Mouse (Mus musculus) heart, embryonic 11.5 days (tissue): Measurements from ENCODE around the gene Abl1. TPM values are rescaled to one million over a fixed set of nuclear protein-coding genes. Genes with fewer than 3 reads are reported as not detected.

Source experiments
- ATAC-seq: fragments of 200-750 bp; cut with Nextera tagmentation; replicated peaks from 2 replicates; pipeline ENCODE4 v1.8.0; 2017; ENCODE audit warnings: moderate library complexity; ENCODE audit not compliant: insufficient number of reproducible peaks, low FRiP score, low TSS enrichment
- H3K27ac ChIP-seq: fragments of 300-500 bp; sonication (generic); 2 replicates; pipeline ENCODE4 v1.5.1; 2014; ENCODE audit warnings: mild to moderate bottlenecking, low read depth, low read length
- H3K27me3 ChIP-seq: fragments of 300-500 bp; sonication (generic); 2 replicates; pipeline ENCODE4 v1.6.1; 2014; ENCODE audit warnings: mild to moderate bottlenecking, low read length, mixed read lengths; ENCODE audit not compliant: control insufficient read depth, insufficient read depth
- H3K36me3 ChIP-seq: fragments of 300-500 bp; sonication (generic); 2 replicates; pipeline ENCODE4 v1.6.1; 2014; ENCODE audit warnings: mild to moderate bottlenecking, low read length, moderate library complexity, mixed read lengths; ENCODE audit not compliant: control insufficient read depth, insufficient read depth
- H3K4me1 ChIP-seq: fragments of 300-500 bp; sonication (generic); 2 replicates; pipeline ENCODE4 v1.6.1; 2014; ENCODE audit warnings: low read length; ENCODE audit not compliant: control insufficient read depth, insufficient read depth
- H3K4me2 ChIP-seq: fragments of 300-500 bp; sonication (generic); 2 replicates; pipeline ENCODE4 v1.6.1; 2014; ENCODE audit warnings: mild to moderate bottlenecking, moderate library complexity
- H3K4me3 ChIP-seq: fragments of 300-500 bp; sonication (generic); 2 replicates; pipeline ENCODE4 v1.5.1; 2014; ENCODE audit warnings: low read depth, low read length
- H3K9ac ChIP-seq: fragments of 300-500 bp; sonication (generic); 2 replicates; pipeline ENCODE4 v1.6.1; 2014; ENCODE audit warnings: mild to moderate bottlenecking, low read depth, low read length, moderate library complexity
- H3K9me3 ChIP-seq: fragments of 300-500 bp; sonication (generic); replicated peaks from 2 replicates; pipeline ENCODE4 v1.6.1; 2016; ENCODE audit warnings: low read length; ENCODE audit not compliant: control insufficient read depth
- WGBS: fragments of 180-500 bp; shearing (Covaris S2); extraction: QIAGEN DNeasy Blood & Tissue Kit; methylation state at CpG from one replicate; pipeline ENCODE4 v1.1.7; 2014; ENCODE audit not compliant: insufficient replicate concordance; 5-methylcytosine and 5-hydroxymethylcytosine counted together
- polyA plus RNA-seq: library from polyadenylated mRNA; unstranded; fragments of >200 nt; fragmentation: Nextera tagmentation; extraction: Ambion mirVana; gene quantifications from 2 replicates; pipeline ENCODE4 v1.2.1, GENCODE M21; 2014

Abl1 gene
- polyA plus RNA-seq, 1 experiment from 2014 or later: 29.5 TPM

DNA sequence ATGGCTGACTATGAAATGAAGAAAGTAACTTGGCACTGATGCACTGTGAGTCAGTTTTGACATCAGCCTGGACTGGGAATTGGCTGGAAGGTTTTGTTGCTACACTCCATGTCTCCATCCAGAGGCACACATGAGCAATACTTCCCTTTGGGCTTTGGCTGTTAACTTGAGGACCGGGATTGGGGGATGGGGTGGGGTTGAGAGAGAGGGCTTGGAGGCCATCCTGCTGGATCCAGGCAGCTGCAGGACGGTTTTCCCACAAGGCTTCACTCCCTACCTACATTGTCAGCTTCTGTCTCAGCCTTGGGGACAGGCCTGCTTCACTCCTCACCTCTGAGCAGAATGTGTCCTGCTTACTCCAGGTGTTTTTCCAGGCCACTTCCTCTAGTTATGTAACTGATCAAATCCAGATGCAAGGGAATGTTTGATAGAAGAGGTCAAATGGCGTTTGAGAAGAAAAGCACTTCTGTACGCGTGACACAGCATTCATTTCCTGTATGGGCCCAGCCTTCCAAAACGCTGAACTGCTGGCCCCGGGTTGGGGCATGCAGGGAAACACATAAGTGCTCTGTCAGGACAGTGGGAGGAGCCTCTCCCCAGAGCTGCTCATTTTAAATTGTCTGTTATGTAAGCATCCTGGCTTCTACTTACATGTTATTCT is 82.7 kb downstream of the Abl1 start:
- Histone ChIP-seq H3K4me3 (no peak overlapping the region), H3K9ac (no peak overlapping the region)
- ATAC-seq: 0 out of 2 replicates have a peak, but pooled peaks have one; percentile 45

DNA sequence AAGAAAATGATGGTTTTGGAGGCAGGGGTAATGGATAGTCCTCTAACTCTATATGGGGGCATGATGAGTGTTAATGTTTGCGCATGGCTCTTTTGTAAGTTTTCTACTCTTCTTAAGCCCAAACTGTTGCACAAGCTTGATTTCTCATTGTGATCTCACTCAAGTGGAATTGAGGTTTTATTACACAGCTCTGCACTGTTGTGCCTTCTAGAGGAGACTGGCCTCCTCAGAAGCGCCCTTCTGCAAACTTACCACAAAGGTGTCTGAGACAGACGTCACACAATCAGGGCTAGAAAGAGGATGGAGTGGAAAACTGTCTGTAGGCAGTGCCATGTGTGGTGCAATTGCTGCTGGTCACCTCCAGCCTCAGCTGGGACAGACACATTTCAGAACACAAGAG is 88.3 kb downstream of the Abl1 start:
- no peaks in the 10 kb centered on the region for H3K9me3 ChIP-seq
- H3K27me3 ChIP-seq: no peaks in the 10 kb centered on the region
- peaks cover 21% of the 10 kb centered on the region; the same call in 1 of the 2 replicates for H3K36me3 ChIP-seq
- H3K9ac ChIP-seq: no peak overlapping the region
- H3K4me3 ChIP-seq: no peak overlapping the region
- peaks cover 12% of the 10 kb centered on the region; the same call in 1 of the 2 replicates for H3K4me1 ChIP-seq
- WGBS: 85% methylated on average over 3 of the region's 3 CpGs
- no peak overlapping the region for H3K4me2 ChIP-seq
- H3K27ac ChIP-seq: peak overlapping the region; percentile 35; the same call in 1 of the 2 replicates
- no peak for ATAC-seq

More for the DNA sequence above, 82.7 kb downstream of the Abl1 start:
- 28% methylated on average over 7 of the region's 7 CpGs for WGBS
- Histone ChIP-seq H3K27ac (peak overlapping the region; percentile 86), H3K27me3 (no peaks in the 10 kb centered on the region), H3K9me3 (no peaks in the 10 kb centered on the region), H3K36me3 (no peaks in the 10 kb centered on the region), H3K4me1 (peaks cover 52% of the 10 kb centered on the region), H3K4me2 (peak overlapping the region; percentile 33)

DNA sequence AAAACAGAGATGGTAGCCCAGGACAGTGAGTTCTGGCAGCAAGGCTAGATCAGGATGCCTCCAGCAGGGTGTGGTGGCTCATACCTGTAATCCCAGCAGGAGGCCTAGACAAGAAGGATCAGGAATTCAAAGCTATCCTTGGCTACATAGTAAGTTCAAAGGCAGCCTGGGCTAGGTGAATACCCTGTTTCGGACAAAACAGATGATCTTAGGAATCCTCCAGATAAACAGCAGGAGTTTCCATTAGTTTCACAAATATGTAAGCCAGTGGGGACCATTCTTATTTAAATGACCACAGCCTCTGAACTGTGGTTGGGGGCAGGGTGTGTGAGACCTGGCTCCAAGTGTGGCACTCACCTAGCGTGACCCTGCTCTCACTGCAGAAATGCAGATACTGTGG is 91.1 kb downstream of the Abl1 start:
- Histone ChIP-seq H3K36me3 (peaks cover 28% of the 10 kb centered on the region), H3K27ac (no peak overlapping the region), H3K4me2 (no peak overlapping the region), H3K9ac (no peak overlapping the region), H3K4me3 (no peak overlapping the region), H3K4me1 (peaks cover 10% of the 10 kb centered on the region; the same call in 1 of the 2 replicates), H3K9me3 (no peaks in the 10 kb centered on the region), H3K27me3 (no peaks in the 10 kb centered on the region)
- no peak for ATAC-seq
- 78% methylated on average over 2 of the region's 2 CpGs for WGBS

GRCm38 (mm10) chr2:31782958-31783602 is 94.9 kb downstream of the Abl1 start:
- peaks cover 46% of the 10 kb centered on the region for H3K36me3 ChIP-seq
- H3K27ac ChIP-seq: no peak overlapping the region
- H3K4me3 ChIP-seq: no peak overlapping the region
- H3K4me1 ChIP-seq: 0 out of 2 replicates have a peak, but pooled peaks cover 3% of the 10 kb centered on the region
- H3K9ac ChIP-seq: no peak overlapping the region
- no peaks in the 10 kb centered on the region for H3K9me3 ChIP-seq
- ATAC-seq: no peak
- no peaks in the 10 kb centered on the region for H3K27me3 ChIP-seq
- WGBS: 85% methylated on average over 8 of the region's 8 CpGs
- no peak overlapping the region for H3K4me2 ChIP-seq

- no peak overlapping the region for H3K9ac ChIP-seq
- H3K27me3 ChIP-seq: no peaks in the 10 kb centered on the region
- no peak for ATAC-seq
- 0 out of 2 replicates have a peak, but pooled peaks cover 3% of the 10 kb centered on the region for H3K4me1 ChIP-seq
- no peaks in the 10 kb centered on the region for H3K9me3 ChIP-seq
- H3K4me2 ChIP-seq: no peak overlapping the region
- H3K27ac ChIP-seq: no peak overlapping the region
- H3K4me3 ChIP-seq: no peak overlapping the region
- WGBS: 47% methylated on average over 9 of the region's 9 CpGs
- H3K36me3 ChIP-seq: peaks cover 41% of the 10 kb centered on the region
These were observed 96.9 kb downstream of the Abl1 start for GRCm38 (mm10) chr2:31785074-31785473.

DNA sequence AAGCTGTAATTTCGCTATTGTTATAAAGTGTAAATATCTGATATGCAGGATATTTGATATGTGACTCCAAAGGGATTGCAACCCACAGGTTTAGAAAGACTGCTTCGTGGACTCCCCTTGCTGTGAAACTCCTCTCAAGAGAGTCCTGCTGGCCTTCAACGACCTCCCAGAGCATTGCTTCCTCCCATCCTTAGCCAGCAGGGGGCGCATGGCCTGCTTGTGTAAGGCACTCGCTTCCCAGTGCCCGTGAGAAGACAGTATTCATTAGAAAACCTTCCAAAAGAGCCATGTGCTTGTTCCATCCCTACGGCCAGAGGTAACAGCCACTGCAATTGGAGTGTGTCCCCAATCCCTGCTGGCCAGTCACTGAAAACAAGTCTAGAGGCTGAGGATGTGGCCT is 98.9 kb downstream of the Abl1 start:
- no peak overlapping the region for H3K4me2 ChIP-seq
- no peak overlapping the region for H3K4me3 ChIP-seq
- H3K4me1 ChIP-seq: no peaks in the 10 kb centered on the region
- no peak for ATAC-seq
- no peak overlapping the region for H3K9ac ChIP-seq
- WGBS: 27% methylated on average over 7 of the region's 7 CpGs
- H3K27me3 ChIP-seq: no peaks in the 10 kb centered on the region
- no peaks in the 10 kb centered on the region for H3K9me3 ChIP-seq
- H3K36me3 ChIP-seq: peaks cover 46% of the 10 kb centered on the region
- H3K27ac ChIP-seq: no peak overlapping the region

- no peak for ATAC-seq
- 89% methylated on average over 3 of the region's 3 CpGs for WGBS
- H3K27ac ChIP-seq: no peak overlapping the region
- H3K4me1 ChIP-seq: no peaks in the 10 kb centered on the region
- H3K4me3 ChIP-seq: no peak overlapping the region
- H3K9me3 ChIP-seq: no peaks in the 10 kb centered on the region
- H3K27me3 ChIP-seq: no peaks in the 10 kb centered on the region
- H3K9ac ChIP-seq: no peak overlapping the region
- H3K4me2 ChIP-seq: no peak overlapping the region
- H3K36me3 ChIP-seq: peaks cover 48% of the 10 kb centered on the region
These were observed 100.1 kb downstream of the Abl1 start for GRCm38 (mm10) chr2:31788227-31788626.

- Histone ChIP-seq H3K27ac (no peak overlapping the region), H3K36me3 (peaks cover 48% of the 10 kb centered on the region), H3K9ac (no peak overlapping the region), H3K4me2 (no peak overlapping the region), H3K4me1 (no peaks in the 10 kb centered on the region), H3K4me3 (no peak overlapping the region), H3K27me3 (no peaks in the 10 kb centered on the region), H3K9me3 (no peaks in the 10 kb centered on the region)
- WGBS: 93% methylated on average over 2 of the region's 2 CpGs
- ATAC-seq: no peak
These were observed 101.0 kb downstream of the Abl1 start for GRCm38 (mm10) chr2:31789215-31789614.
